Mouse (Mus musculus): ENCODE data around the gene Epb41. TPM values are rescaled to one million over a fixed set of nuclear protein-coding genes. Genes with fewer than 3 reads are reported as not detected.
A peak's percentile ranks its signal among the peaks of the same experiment; 100 is the strongest.

Gene Epb41
- total RNA-seq, 2 experiments from 2014 or later, result 70.2 to 77.8 TPM

DNA sequence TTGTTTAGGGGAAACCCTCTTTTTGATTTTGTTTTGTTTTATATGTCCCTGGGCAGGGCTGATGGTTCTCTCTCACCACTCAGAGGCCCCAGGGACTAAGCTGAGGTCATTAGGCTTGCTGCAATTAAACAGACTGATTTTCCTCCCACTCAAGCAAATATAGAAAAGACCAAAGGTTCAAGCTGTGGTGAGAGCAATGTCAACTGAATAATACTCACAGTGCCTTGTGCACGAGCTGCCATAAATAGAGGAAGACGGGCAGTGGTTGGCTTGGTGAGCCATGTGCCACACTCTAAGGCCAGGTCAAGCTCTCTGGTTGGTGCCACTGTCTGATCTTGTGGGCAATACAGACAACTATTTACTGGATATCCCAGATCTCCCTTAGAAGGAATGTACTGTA lies 135.7 kb downstream of the Epb41 start:
- DNase-seq, result no peak
- intact Hi-C loops (cut with DNase I), result no loop called here

DNA sequence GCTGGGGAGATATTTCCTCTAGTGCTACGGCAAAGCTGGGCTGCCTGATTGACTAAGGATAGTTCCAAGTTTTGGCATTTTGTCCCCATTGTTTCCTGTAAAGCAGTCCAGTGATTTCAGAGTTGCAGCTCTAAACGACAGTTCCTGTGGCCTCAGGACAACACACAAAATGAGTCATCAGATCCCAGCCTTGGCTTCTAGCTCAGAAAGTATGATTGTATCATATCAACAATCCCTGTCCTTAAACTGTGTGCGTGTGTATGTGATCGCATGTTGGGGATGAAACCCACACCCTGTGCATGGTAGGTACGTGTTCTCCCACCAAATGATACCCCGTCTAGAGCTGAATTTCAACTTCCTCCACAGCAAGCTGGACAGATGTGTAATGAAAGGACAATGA lies 146.0 kb downstream of the Epb41 start:
- DNase-seq, result no peak
- intact Hi-C loops (cut with DNase I), result no loop called here

- intact Hi-C loops (cut with DNase I), result no loop called here
- DNase-seq, result no peak
Observed at GRCm38 (mm10) chr4:131924096-131924810, 150.9 kb downstream of the Epb41 start.

GRCm38 (mm10) chr4:131922404-131922803 lies 152.7 kb downstream of the Epb41 start:
- DNase-seq, result no peak
- intact Hi-C loops (cut with DNase I), result no loop called here

GRCm38 (mm10) chr4:131921461-131922346 lies 153.4 kb downstream of the Epb41 start, which contains the start of gene Tmem200b:
Tmem200b (plus strand) TSS chr4:131921771.
- no peak for DNase-seq
- intact Hi-C loops (cut with DNase I), result no loop called here

DNA sequence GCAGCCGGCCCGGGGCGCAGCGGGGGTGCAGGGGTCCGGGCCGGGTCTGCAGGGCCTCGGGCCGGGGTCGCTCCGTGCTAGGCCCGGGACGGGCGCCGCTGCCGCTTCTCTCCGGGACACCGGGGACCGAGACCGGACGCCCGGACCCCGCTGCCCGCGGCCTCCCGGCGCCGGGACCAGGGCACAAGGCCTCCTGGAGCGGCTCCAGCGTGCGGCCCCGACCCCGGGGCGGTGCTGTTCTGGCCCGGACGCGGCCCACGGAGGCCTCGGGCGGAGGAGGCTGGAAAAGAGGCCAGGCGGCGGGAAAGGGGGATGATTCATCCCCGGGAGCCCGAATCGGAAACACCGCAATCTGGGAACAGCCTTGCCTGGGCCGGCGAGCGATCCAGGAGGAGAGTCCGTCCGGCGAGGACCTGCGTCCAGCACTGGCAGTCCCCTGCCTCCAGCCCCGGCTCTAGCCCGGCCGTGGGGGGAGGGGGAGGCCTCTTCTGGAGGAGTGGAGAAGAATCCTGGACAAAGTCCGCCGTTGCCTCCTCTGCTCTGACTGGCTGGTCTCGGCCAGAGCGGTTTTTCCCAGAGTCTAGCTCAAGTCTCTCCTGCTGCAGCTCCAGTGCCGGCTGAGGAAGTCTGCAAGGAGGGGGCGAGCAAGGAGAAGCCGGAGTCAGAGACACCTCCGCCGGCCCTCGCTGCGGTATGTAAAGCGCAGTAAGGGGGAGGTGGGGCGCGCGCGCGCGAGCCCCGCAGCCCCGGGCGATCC lies 154.3 kb downstream of the Epb41 start:
- intact Hi-C loops (cut with DNase I), result no loop called here
- no peak for DNase-seq

GRCm38 (mm10) chr4:131920141-131920594 lies 155.0 kb downstream of the Epb41 start:
- intact Hi-C loops (cut with DNase I), result no loop called here
- DNase-seq, result no peak

DNA sequence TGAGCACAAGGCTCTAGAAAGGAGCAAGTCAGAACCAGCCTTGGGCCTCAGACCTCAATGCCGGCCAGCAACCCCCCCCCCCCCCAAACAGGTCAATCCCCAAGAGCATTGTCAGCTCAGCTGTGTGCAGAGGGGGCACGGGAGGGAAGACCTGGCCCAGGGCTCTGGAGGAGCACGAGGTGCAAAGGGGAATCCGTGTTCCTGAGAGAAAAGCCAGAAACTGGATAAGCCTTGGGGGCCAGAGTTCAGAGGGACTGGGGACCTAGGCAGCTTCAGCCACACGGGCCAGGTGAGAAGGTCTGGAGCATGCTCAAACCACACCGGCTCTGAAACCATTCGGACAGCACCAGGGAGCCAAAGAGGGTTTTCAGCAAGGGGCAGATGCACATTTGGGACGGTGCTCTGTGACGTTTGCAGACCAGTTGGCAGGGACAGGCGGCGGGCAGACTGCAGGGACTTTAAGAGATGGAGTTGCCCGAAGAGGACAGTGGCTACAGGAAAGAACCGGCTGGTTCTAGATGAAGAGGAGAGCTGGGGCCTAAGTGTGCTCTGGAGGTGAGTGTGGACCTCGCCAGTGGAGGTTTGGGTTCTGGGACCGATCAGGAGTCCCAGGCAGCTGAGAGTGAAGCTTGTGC lies 155.5 kb downstream of the Epb41 start:
- DNase-seq, result no peak
- intact Hi-C loops (cut with DNase I), result no loop called here

DNA sequence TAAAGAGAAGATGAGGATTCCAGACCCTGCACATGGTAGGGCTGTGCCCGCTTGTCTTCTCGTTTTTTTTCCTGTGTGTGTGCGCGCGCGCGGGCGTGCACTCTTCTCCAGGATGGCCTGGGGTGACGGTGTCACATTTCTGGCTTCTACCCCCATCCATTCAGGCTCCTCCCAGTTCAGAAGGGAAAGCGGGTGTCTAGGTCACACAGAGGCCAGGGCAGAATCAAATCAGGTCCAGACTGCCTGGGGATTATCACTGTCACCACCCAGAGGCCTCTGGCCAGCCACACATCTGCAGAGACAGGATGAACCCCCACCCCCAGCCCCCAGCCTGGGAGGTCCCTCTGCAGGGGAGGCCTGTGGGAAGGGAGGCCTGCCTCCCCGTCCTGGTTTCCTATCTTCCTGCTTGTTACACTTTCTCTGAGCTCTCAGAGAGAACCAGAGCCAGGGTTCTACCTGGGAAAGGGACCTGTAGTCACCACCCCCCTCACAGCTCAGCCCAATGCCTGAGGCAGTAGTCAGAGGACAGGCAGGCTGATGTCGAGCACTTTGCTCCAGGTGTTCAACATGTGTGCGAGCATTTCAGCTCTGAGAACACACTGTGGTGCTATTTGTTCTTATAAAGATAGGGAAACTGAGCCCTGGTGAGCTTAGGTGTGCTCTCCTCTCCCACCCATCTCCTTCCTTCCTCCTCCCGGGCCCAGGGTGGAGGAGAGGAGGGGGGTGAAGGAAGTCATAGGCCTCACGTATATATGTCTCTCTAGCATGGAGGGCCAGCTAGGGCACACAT lies 156.2 kb downstream of the Epb41 start:
- no peak for DNase-seq
- intact Hi-C loops (cut with DNase I), result no loop called here

DNA sequence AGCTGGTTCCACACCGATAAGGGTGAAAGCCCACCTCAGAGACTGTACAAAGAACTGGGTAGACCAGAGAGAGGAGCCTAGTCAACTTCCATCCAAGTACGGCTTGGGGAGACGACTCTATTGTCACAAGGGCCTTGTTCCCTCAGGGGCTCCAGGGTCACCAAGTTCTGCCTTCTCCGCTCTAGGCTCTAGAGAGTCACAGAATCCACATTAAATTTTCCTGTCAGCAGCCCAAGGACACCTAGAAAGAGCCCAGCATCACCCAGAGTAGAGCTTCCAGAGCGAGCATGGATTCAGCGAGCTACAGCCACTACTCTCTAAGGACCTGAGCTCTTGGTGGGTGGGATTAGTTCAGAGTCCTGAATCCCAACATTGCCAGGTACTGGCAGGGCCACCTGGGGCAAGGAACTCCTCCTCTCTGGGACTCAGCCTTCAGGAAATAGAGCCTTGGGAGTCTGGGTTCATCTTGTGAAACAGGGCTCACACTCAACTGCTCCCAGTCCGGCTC lies 157.0 kb downstream of the Epb41 start:
- intact Hi-C loops (cut with DNase I), result no loop called here
- no peak for DNase-seq

GRCm38 (mm10) chr4:131917010-131917555 lies 158.0 kb downstream of the Epb41 start:
- intact Hi-C loops (cut with DNase I), result no loop called here
- DNase-seq, result no peak

- DNase-seq, result peak; percentile 69
- intact Hi-C loops (cut with DNase I), result no loop called here
Observed at GRCm38 (mm10) chr4:131916425-131916824, 158.7 kb downstream of the Epb41 start.

DNA sequence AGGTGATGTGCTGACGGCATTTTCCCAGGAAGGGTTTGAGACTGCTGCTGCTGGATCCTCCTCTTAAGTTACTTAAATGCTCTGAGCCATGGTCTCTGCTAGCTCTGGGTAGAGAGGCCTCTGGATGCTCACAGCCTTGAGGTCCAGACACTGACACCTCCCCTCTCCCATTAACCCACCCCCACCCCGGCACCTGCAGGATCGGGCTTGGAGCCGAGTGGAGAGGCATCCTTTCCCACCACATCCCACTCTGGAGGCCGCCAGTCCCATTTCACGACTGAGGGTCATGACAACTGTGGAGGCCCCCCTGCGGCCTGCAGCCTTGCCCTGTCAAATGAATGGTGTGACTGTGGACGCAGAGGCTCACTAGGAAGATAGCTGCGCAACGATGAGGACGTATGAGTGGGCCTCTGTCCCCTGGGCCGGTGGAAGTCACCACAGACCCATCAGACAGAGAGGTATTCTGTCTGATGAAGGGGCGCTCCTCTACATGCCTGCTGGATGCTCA lies 159.2 kb downstream of the Epb41 start:
- DNase-seq, result no peak
- intact Hi-C loops (cut with DNase I), result no loop called here

DNA sequence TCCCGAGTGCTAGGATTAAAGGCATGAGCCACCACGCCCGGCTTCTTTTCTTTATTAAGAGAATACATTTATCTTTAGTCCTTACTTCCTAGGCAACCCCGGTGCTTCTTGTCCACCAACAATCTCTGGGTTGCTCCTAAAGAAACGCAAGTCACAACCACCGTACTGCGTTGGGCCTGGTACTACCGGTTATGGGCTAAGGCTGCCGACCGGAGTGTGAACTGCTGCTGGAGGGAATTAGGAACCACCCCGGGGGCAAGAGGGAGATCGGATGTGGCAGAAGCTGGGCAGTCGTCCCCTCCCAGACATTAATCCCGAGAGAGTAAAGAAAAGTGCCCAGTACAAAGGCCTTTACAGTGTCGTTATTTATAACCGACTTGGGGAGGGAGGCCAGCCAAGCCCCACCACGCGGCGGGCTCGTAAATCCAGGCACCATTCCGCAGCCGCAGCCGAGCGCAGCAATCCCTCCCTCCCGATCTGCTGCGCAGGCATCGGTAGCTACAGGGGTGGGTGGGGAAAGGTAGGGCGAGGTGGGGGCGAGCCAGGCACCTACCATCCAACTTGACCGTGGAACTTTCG lies 160.1 kb downstream of the Epb41 start:
- intact Hi-C loops (cut with DNase I), result no loop called here
- no peak for DNase-seq

GRCm38 (mm10) chr4:131914046-131914643 lies 161.0 kb downstream of the Epb41 start:
- DNase-seq, result no peak
- intact Hi-C loops (cut with DNase I), result no loop called here

- intact Hi-C loops (cut with DNase I), result no loop called here
- DNase-seq, result no peak
Observed at GRCm38 (mm10) chr4:131913526-131913925, 161.6 kb downstream of the Epb41 start.

DNA sequence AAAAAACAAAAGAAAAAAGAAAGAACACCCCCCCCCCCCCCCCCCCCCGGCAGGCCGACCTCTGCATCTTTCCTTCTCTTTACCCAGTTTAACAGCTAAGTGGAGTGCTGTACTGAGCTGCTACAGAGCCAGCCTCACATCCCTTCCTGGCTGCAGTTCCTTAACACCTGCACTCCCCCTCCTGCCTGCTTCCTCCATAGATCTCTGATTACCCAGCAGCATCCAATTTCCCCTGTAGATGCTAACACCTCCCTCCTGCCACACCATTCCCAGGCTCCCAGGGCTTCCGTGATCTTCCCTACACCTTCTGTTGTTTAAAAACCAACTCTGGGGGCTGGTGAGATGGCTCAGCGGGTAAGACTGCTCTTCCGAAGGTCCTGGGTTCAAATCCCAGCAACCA lies 163.6 kb downstream of the Epb41 start:
- DNase-seq, result no peak
- intact Hi-C loops (cut with DNase I), result no loop called here

GRCm38 (mm10) chr4:131910237-131910994 lies 164.7 kb downstream of the Epb41 start:
- intact Hi-C loops (cut with DNase I), result no loop called here
- no peak for DNase-seq
